Mouse (Mus musculus) right cerebral cortex, postnatal 36 days (tissue): Measurements from ENCODE around the gene Clptm1.
A peak's percentile ranks its signal among the peaks of the same experiment; 100 is the strongest.

ENCODE experiments used
- DNase-seq, 2 experiments: peaks; one replicate each; pipeline ENCODE4 v3.0.0; 2022; ENCODE audit warnings: low spot score in 2 of 2, mixed read lengths in 1 of 2

The Clptm1 gene

DNA sequence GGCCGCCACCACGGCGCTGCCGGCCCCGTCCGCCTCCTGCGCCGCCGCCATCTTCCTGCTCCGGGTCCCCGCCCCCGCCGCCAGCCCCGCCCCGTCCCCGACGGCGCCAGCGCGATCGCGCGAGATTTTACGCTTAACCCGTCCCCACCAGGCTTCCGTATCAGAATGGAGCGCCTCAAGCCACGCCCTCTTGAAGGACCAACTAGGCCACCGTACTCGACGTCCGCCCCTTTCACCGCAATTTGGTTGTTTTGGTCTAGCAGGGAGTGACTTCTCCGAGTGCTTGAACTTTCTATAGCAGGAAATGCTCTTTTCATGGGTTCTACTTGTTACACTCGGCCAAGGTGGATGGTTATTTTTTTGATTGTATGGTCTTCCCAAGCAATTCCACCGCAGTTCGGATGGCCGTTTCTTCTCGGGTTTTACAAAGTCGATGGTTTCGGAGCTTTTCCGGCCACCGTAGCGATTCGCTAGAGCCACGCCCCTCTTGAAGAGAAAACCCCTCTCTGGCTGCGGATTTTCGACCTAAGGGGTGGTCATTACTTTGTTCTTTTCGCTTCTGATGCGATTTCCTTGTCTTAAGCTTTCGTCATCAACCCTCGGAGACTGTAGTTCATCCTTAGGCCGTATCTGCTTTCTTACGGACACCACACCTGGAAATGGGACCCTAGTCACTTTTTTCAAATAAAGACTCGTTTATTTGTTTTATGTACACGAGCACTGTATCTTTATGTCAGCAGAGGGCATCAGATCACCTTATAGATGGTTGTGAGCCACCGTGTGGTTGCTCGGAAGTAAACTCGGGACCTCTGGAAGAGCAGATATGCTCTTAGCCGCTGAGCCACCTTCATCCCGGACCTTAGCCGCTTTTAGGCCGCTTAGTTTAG is at the start of gene Clptm1:
TSS of gene Clptm1 (minus strand) at position 79 of the 887 bp plus-strand sequence.
- DNase-seq = peak; percentile 93 to 95

DNA sequence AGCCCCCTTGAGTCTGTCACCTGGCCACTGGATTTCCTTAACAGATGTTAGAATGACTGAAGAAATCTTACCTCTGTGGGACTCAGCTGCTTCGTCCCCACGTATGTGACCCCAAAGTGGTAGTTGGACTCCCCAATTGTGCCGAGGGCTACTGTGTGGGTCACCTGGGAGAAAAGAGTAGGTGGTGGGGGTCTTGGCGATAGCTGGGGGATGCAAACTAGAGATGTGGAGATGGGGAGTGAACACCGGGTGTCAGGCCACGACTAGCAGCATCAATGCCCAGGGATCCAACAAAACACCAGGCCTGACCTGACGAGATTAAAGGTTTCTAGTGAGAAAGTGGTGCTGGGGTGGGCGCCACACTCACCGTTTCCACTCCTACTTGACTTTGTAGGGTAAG is 48.8 kb upstream of the Clptm1 start:
- DNase-seq = no peak

DNA sequence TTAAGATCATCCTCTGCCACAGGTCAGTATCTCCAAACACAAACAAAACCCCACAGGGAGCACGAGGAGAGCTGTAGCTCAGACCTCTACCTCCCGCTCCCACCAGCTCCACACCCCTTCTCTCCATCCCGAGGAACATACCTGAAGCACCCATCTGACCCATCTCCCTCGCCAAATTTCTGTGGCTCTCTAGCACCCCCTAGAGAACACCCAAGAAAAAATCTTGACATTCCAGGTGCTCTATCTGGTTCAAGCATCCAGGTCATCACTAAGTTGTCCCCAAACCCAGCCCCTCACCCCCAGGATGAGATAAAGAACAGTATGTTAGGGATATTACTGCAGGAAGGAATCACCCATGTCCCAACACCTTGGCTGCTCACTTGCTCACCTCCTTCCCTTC is 48.4 kb upstream of the Clptm1 start:
- DNase-seq = no peak

DNA sequence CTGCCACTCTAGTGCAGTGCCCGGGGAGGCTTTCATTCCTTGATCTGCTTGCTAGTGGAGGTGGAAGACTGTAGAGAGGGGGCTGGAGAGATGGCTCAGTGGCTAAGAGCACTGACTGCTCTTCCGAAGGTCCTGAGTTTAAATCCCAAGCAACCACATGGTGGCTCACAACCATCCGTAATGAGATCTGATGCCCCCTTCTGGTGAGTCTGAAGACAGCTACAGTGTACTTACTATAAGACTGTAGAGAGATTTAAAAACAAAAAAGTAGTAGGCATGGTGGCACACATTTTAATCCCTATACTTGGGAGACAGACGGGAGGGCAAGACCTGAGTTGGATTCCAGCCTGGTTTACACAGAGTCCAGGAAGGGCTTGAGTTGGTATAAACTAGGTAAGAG is 47.6 kb upstream of the Clptm1 start:
- no peak for DNase-seq

DNA sequence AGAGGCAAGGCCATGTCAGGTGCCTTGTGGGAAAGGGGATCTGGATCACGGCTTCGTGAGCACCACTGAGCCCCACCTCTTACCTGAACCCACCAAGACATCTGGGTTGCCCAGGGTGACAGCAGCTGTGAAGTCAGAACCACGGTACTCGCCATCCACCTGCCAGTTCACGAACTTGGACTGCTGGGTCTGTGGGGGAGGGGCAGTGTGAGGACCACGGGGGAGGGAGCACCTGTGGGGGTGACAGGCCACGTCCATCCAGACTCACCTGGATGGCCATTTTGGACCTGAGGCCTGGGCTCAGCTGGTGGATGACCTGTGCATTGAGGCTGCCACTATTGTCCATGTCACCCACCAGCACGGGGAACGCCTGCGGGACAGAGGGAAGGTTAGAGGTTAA is 45.8 kb upstream of the Clptm1 start:
- DNase-seq = no peak

DNA sequence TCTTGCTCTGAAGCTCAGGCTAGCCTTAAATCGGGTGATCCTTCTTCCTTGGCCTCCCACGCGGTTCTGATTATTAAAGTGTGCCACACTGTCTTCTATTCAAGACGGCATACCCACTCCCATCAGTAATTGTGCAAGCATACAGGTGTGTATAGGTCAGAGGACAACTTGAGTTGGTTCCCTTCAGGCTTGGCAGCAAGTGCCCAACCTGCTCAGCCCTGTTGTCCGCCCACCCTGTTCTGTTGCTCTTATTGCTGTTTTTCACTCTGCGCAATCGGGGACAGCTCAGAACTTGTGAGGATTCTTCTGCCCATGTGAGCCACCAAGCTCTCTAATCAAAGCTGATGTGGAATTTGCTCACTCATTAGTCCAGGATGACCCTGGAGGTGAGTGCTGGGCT is 40.4 kb upstream of the Clptm1 start:
- no peak for DNase-seq

DNA sequence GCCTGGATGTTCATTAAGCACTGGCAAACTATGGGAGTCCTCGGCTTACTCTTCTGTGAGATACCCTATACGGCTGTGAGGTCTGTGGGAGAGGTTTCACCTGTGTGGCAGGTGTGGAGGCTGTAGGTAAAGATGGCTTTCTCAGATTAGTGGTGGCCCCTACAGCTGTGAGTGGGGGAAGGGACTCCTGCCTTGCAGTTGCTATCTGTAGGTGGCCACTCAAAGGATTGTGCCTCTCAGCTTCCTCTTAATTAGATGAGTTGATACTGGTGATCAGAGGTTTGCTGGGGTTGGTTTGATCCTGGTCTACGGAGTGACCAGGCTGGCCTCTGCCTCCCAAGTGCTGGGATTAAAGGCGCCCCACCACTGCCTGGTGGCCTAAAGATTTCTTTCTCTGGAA is 39.6 kb upstream of the Clptm1 start:
- no peak for DNase-seq

DNA sequence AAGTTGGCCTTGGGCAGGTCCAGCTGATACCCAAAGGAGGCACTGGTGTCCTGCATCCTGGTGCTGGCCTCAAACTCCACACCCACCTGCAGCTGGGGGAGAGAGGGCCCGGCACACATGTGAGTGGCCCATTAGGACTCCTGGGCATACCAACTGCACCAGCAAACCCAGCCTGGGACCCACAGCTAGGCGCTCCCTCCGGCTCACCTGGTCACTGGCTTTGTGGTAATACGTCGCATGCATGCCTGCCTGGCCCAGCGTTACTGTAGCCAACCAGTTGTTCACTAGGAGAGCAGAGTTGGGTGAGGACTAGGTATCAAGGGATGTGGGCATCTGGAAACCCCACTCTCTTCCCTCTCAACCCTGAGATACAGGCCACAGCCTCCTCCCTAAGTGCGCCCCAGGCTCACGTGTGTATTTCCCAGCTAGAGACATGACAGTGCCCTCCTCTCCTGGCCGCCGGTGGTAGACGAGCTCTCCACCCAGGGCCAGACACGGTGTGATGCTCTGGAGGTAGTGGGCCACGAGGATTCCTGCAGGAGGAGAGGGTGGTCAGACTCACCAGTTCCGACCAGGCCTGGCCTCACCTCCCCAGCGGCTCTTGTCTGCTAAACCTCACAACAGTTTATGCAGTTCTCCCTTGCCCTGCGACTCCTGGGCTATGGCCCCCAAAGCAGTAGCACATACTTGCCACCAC is 38.2 kb upstream of the Clptm1 start:
- DNase-seq = no peak

DNA sequence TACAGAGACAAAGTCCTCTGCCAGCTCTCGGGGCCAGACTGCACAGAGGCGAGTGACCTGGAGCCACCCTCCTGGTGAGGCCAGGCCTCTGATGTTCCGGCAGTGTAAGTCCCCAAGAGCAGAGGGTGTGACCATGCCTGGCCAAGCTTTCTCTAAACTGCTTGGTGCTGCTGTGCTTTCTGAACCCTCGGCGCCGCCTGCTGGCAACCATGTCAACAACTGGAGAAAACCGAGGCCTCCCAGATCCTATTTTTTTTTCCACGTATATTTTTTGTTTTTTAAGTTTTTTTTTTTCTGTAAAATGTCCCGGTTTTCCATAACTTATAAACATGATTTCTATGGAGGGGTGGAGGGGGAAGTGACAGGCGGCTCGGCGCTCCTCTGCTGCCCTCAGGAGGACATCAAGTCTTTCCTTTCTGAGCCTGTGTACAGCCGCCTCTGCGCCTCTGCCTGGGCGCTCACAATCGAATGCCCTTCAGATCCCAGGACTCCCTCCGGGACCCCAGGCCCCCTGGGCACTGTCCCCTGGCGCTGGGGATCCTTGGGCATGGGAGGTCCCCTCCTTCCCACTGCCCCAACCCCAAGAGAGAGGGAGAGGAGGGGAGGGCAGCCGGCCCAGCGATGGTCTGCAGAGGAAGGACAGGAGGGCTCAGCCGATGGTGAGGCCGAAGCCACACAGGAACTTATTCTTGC is 36.4 kb upstream of the Clptm1 start:
- DNase-seq = peak; percentile 48 to 67

DNA sequence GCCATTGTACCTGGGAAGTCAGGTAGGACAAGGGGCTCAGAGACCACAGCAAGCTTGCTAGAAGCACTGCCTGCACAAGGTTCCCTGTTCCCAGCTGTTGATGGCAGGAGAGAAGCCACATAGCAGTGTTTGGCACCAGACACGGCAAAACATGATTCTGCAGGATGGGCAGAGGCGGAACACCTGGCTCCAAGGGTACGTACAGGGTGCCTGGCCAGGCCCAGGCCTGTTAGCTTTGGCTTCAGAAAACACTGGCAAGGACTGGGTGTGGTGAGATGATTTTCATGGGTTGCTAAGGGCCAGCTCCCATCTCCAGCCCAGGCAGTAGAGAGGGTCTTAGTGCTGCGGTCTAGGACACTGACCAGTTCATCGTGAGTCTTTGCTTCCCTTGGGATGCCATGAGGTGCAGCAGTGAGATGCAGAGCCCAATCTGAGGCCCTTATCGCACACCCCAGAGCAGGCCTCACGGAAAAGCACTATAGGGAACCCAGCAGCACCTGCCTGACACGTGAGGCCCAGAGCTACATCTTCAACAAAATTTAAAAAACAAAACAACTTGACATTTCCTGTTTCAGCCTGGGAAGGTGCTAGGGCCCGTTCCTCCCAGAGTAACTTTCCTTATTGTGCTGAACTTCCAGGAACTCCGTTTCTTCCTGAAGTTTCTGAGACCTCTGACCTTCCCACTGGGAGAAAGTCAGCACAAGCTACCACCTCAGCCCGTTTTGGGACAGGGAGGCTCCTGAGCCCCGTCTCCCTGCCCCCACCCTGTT is 35.7 kb upstream of the Clptm1 start:
- DNase-seq = no peak

DNA sequence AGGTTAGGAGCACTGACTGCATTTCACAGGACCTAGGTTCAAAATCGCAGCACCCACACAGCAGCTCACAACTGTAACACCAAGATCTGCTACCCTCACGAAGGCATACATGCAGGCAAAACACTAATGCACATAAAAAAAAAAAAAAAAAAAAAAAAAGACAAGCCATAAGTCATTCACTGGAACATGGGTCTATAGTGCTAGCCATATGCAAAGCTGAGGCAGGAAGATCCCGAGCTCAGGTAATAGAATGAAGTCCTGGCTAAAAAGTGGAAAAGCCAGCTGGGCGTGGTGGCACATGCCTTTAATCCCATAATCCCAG is 35.0 kb upstream of the Clptm1 start:
- DNase-seq = no peak

DNA sequence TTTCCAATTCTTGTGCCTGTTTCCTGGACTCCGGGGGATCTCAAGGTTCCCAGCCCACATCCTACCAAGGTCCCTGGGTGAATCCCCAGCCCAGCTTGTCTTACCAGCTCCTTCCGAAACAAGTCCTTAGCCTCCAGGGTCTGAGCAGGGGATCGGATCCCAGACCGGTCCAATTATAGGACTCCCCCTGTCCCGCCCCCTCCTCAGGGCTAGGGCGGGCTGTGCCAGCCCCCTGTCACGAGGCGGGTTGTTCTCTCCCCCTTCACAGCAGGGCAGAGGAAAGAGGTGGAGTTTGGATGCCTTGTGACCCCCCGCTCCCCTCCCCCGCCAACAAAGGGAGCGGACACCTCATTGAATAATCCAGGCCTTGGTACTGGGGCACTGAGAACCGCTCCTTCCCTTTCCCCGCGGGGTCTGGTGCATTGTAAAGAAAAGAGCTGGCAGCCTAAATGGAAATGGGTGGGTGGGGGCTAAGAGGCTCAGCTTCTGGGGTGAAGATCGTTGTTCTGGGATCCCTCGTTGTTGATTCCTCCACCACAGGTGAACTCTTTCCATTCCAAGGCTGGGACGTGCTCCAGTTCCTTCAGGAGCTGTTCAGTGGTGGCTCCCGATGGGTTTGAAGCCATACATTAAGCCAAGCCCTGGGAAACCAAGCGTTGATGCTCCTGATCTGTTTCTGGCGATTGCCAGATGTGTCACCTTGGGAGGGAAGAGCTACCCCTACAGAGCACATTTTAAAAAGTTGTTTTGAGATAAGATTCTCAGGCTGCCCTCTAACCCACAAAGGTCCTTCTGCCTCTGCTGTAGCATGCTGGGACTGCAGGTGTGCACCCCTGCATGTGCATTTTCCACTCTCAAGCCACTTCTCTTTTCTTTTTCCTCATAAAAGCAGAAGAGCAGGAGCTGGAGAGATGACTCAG is 34.3 kb upstream of the Clptm1 start, which contains the start of gene Apoe:
TSS of gene Apoe (minus strand) at position 282 of the 920 bp plus-strand sequence.
- DNase-seq = peak; percentile 56 to 62

DNA sequence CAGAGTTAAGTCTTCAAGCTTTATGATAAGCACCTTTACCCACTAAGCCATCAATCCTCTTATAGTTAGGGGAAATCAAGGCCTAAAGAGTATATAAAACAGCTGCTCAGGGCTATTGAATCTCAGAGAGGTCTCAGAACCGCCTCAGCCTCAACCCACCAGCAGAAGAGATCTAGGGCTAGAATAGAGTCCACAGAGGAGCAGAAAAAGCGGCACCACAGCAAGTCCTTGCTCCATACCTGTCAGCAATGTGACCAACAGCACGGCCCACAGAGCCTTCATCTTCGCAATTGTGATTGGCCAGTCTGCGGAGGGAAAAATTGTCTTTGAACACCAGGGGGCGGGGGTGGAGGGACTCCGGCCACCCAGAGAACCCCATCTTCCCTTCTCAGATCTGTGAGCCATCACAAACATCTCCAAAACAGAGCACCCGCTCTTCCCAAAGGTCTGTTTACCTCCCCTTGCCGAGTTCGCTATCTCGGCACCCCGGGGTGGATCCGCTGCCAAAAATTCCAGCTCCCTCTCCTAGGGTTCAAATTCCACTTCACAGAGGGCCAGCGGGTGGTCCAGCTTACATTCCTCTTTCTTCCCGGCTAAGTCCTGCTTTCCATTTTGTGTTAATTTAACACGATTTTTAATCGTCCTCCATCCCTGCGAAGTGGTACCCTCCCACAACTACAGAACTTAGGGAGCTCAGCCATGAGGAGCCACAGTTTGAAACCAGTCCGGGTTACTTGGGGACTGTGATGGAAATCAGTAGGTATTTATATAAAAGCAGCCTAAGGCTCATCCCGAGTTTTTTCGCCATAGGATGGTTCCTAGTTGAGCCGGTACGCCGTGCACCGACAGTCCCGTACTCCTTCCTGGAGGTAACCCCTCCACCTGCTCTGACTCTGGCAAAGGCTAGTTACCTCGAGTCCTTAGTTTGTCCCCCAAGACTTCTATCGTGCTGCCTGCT is 33.4 kb upstream of the Clptm1 start:
- DNase-seq = no peak

DNA sequence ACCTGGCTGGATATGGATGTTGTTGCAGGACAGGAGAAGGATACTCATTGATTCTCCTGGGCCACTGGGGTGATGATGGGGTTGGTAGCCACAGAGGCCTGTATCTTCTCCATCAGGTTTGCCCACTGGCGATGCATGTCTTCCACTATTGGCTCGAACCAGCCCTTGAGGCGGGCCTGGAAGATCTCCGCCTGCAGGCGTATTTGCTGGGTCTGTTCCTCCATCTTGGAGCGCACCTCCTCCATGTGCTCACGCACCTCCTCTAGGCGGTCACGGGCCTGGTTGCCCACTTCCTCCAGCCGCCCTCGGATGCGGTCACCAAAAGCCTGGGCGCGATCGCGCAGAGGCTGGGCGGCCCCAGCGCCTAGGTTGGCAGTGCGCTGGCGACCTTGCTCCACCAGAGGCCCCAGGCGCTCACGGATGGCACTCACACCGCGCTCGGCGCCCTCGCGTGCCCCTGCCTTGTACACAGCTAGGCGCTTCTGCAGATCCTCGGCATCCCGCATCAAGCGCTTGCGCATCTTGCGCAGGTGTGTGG is 31.6 kb upstream of the Clptm1 start:
- no peak for DNase-seq

DNA sequence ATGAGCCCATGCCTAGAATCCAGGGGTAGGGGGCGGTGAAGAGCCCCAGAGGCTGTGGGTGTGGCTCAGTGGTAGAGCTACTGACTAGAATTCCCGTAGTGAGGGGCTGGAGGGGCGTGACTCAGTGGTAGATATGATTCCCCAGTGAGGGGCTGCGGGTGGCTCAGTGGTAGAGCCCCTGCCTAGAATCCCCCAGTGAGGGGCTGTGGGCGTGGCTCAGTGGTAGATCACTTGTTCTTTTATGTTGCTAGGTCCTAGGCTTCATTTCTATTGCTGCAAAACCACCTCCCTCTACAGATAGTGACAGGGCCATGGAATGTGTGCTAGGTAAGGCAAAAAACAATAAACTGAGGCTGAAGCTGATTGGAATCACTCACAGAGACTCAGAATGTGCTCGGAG is 31.0 kb upstream of the Clptm1 start:
- no peak for DNase-seq

DNA sequence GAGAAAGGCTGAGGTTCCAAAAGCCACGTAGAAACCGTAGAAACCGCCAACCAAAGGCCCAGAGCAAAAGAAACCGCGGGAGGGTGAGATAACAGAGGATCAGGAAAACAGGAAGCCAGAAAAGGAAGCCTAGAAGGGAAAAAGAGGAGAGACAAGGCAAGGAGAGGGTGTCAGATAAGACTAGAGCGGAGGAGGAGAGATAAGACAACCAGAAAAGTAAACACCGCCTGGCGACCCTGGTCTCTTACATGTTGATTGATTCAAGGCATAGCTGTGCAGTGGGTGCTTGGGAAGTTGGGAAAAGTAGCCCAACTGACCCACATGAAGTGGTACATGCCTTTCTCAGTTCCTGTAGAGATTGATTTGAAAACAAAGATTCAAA is 30.4 kb upstream of the Clptm1 start:
- no peak for DNase-seq

DNA sequence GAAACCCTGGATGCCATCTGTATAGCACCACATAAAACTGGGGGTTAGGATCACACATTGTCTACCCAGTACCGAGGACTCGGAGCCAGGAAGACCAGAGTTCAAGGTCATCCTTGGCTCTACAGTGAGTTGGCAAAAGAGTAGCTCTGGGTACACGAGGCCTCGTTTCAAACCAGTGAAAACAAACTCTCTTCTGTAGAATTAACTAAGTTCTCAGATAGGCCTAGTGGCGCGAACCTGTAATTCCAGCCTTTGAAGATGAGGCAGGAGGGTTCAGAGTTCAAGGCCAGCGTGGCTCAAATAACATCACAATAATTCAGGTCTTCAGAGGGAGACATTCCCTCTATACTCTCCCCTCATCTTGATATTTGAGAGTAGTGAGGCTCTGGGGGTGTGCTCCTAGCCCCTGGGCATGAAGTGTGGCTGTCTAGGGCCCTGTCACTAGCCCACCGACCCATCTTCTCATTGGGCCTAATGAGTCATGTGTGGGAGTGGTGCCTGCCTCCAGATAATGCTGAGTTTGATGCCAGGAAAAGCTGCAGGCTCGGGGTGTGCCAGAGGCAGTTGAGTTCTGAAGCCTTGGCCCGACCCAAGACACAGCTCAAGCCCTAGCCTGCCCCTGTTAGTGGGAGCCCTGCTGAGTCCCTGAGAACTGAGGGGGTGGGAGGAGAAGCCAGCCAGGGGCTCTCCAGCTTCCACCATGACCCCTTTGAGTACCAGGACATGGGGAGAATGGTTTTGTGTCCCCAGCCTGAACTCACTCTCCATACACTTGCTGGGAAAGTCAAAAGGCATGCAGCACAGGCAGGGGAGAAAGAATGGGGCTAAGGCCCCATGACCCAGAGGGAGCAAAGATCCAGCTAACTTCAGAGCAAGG is 29.7 kb upstream of the Clptm1 start:
- DNase-seq = no peak

DNA sequence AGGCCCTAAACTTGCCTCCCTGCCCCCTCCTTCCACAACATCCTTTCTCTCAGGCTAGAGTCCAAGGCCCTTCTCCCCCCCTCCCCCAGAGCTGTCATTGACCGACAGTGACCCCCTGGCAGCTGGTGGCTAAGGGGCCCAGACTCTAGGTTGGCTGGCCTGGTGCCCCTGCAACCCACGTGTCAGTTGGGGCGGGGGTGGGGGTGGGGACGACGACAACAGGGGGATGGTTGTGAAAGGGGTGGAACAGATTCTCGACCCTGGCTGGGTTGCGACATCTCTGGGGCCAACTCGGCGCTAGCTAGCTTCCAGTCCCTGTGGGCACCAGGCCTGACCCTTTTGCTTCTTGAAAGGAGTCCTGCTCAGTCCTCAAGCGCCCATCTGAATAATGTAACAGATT is 28.6 kb upstream of the Clptm1 start:
- peak in 1 of 2 experiments; percentile 36 for DNase-seq
